Mouse (Mus musculus): ENCODE results near the gene Ints12.

DNA sequence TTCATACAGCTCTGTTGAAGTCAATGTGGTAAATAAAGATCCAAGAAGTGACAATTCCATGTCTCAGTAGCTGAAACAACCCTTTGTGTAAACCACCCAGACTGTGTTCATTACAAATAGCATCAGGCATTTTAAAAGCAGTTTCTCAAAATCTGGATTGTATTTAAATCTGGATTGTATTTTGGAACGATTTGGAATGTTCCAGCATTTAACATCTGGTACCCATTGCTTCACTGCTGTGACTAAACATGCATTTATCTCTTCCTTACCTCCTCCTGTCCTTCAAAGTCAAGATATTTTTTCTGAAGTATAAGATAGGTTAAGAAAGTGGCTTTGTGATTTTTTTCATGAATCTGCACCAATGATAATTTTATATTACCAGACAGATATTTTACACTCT is 21.6 kb downstream of the Ints12 start:
- no peak for TF ChIP-seq POLR2A (IDR thresholded peaks at IDR 0.05; ENCODE audit: extremely low read depth, insufficient read depth, low read length)
- no peak for TF ChIP-seq CTCF (IDR thresholded peaks at IDR 0.05; ENCODE audit: low read depth, low read length)
